ENCODE assay signal across 29 mouse cellular contexts in genomic region chr16:7229232-7229631, GRCm38 (mm10).
DNase-seq lines count a peak whose midpoint lies in the region; ATAC-seq and TF ChIP-seq lines count a peak whose summit lies in the region.
"Had no signal": no experiment of that assay in that cellular context is flagged by ENCODE, and none has a peak within 500 bp of the region (broad histone marks: within the 10 kb centered on the region; RNA-seq: fewer than 3 reads in every experiment).

No protein-coding gene starts in this region.

- 65% methylated on average over 4 of the region's 4 CpGs for WGBS in forebrain, embryonic 15.5 days
- WGBS in forebrain, embryonic 10.5 days: 81% methylated on average over 4 of the region's 4 CpGs
- 45% methylated on average over 4 of the region's 4 CpGs for WGBS in heart, embryonic 11.5 days (ENCODE audit: insufficient replicate concordance)

- intact Hi-C loops in left cerebral cortex, adult 2 months (cut with DNase I): no loop called here

- no peak for TF ChIP-seq CTCF in left cerebral cortex, adult 2 months (IDR thresholded peaks at IDR 0.05)

- ATAC-seq in forebrain, embryonic 15.5 days (replicated peaks): no peak
- no peak for ATAC-seq in heart, embryonic 11.5 days (replicated peaks; ENCODE audit: insufficient number of reproducible peaks, low FRiP score, low TSS enrichment)
- ATAC-seq: forebrain, embryonic 16.5 days; hindbrain, postnatal 0 days; intestine, embryonic 15.5 days; Patski had no signal

- no peak for DNase-seq in forebrain, embryonic 10.5 days (ENCODE audit: extremely low spot score, low spot score)
- DNase-seq in heart, adult 18-20 months: peak; percentile 9 to 20
- DNase-seq in left cerebral cortex, adult 2 months (ENCODE audit: extremely low spot score in 1 of 2, low spot score in 2 of 2): no peak
- no peak for DNase-seq in left cerebral cortex, adult 18-20 months (ENCODE audit: low spot score in 2 of 2)
- DNase-seq in brain, embryonic 18.5 days (ENCODE audit: low read depth, low spot score): peak; percentile 10
- DNase-seq in MN1 (ENCODE audit: low spot score): no peak
- DNase-seq: adrenal gland, postnatal 14 days; cerebellum, adult 18-20 months; gastrocnemius, postnatal 36 days; kidney, adult 2 months; kidney, postnatal 36 days; layer of hippocampus, postnatal 36 days; liver; lung, adult 2 months; spleen, adult 18-20 months; thymus, adult 18-20 months; thymus, postnatal 25 days had no signal

- no peak overlapping the region for H3K9ac ChIP-seq in forebrain, embryonic 15.5 days (replicated peaks)
- no peak overlapping the region for H3K9ac ChIP-seq in heart, embryonic 11.5 days (ENCODE audit: low read depth, low read length)
- H3K9ac ChIP-seq: heart, embryonic 12.5 days; hindbrain, embryonic 12.5 days; intestine, embryonic 15.5 days; liver, embryonic 14.5 days; midbrain, embryonic 12.5 days; neural tube, embryonic 15.5 days had no signal

- no peaks in the 10 kb centered on the region for H3K9me3 ChIP-seq in forebrain, embryonic 15.5 days
- no peaks in the 10 kb centered on the region for H3K9me3 ChIP-seq in forebrain, embryonic 10.5 days
- no peaks in the 10 kb centered on the region for H3K9me3 ChIP-seq in heart, embryonic 11.5 days (replicated peaks; ENCODE audit: control insufficient read depth, low read length)
- H3K9me3 ChIP-seq: heart, embryonic 12.5 days; hindbrain, embryonic 12.5 days; intestine, embryonic 15.5 days; midbrain, embryonic 12.5 days; neural tube, embryonic 15.5 days had no signal

- H3K27me3 ChIP-seq in forebrain, embryonic 15.5 days: no peaks in the 10 kb centered on the region
- no peaks in the 10 kb centered on the region for H3K27me3 ChIP-seq in forebrain, embryonic 10.5 days (ENCODE audit: poor library complexity, severe bottlenecking)
- no peaks in the 10 kb centered on the region for H3K27me3 ChIP-seq in heart, embryonic 11.5 days (ENCODE audit: control insufficient read depth, insufficient read depth, low read length)
- H3K27me3 ChIP-seq: heart, embryonic 12.5 days; hindbrain, embryonic 12.5 days; intestine, embryonic 15.5 days; midbrain, embryonic 12.5 days; neural tube, embryonic 15.5 days had no signal

- H3K4me2 ChIP-seq in forebrain, embryonic 15.5 days (replicated peaks): no peak overlapping the region
- H3K4me2 ChIP-seq in heart, embryonic 11.5 days: no peak overlapping the region
- H3K4me2 ChIP-seq: heart, embryonic 12.5 days; hindbrain, embryonic 12.5 days; intestine, embryonic 15.5 days; midbrain, embryonic 12.5 days; neural tube, embryonic 15.5 days had no signal

- H3K4me3 ChIP-seq in forebrain, embryonic 15.5 days: no peak overlapping the region
- H3K4me3 ChIP-seq in forebrain, embryonic 10.5 days: no peak overlapping the region
- H3K4me3 ChIP-seq in heart, embryonic 11.5 days (ENCODE audit: low read depth, low read length): no peak overlapping the region
- no peak overlapping the region for H3K4me3 ChIP-seq in left cerebral cortex, adult 2 months
- H3K4me3 ChIP-seq: heart, embryonic 12.5 days; hindbrain, embryonic 12.5 days; intestine, embryonic 15.5 days; midbrain, embryonic 12.5 days; neural tube, embryonic 15.5 days had no signal

- no peaks in the 10 kb centered on the region for H3K36me3 ChIP-seq in forebrain, embryonic 15.5 days
- H3K36me3 ChIP-seq in forebrain, embryonic 10.5 days (replicated peaks): no peaks in the 10 kb centered on the region
- no peaks in the 10 kb centered on the region for H3K36me3 ChIP-seq in heart, embryonic 11.5 days (ENCODE audit: control insufficient read depth, insufficient read depth, low read length)
- H3K36me3 ChIP-seq: G1E; heart, embryonic 12.5 days; intestine, embryonic 15.5 days; midbrain, embryonic 12.5 days had no signal

- H3K27ac ChIP-seq in forebrain, embryonic 15.5 days (replicated peaks): 0 out of 2 replicates have a peak overlapping the region, but pooled peaks have one; percentile 17
- no peak overlapping the region for H3K27ac ChIP-seq in forebrain, embryonic 10.5 days
- no peak overlapping the region for H3K27ac ChIP-seq in heart, embryonic 11.5 days (ENCODE audit: low read depth, low read length)
- peak overlapping the region; percentile 63 for H3K27ac ChIP-seq in left cerebral cortex, adult 2 months
- H3K27ac ChIP-seq: hindbrain, embryonic 12.5 days; hindbrain, postnatal 0 days; intestine, embryonic 15.5 days; liver, embryonic 14.5 days; midbrain, embryonic 12.5 days; neural tube, embryonic 15.5 days had no signal

- no peaks in the 10 kb centered on the region for H3K4me1 ChIP-seq in forebrain, embryonic 15.5 days
- no peaks in the 10 kb centered on the region for H3K4me1 ChIP-seq in forebrain, embryonic 10.5 days
- H3K4me1 ChIP-seq in heart, embryonic 11.5 days (ENCODE audit: control insufficient read depth, insufficient read depth, low read length): no peaks in the 10 kb centered on the region
- H3K4me1 ChIP-seq: heart, embryonic 12.5 days; hindbrain, embryonic 12.5 days; intestine, embryonic 15.5 days; midbrain, embryonic 12.5 days; neural tube, embryonic 15.5 days had no signal

Comparison
In these comparisons a context has a peak if more than half of its experiments do, and no peak if none do; other contexts are left out.
1. H3K27ac ChIP-seq: peak in forebrain, embryonic 15.5 days (single experiment) and left cerebral cortex, adult 2 months (single experiment); none in forebrain, embryonic 10.5 days (single experiment) and heart, embryonic 11.5 days (single experiment).
2. DNase-seq: peak in heart, adult 18-20 months (2 of 2) and brain, embryonic 18.5 days (single experiment); none in forebrain, embryonic 10.5 days (single experiment), left cerebral cortex, adult 2 months (0 of 2), left cerebral cortex, adult 18-20 months (0 of 2) and MN1 (single experiment).